Mouse (Mus musculus): ENCODE measurements around the gene Ophn1. TPM values are rescaled to one million over a fixed set of nuclear protein-coding genes. Genes with fewer than 3 reads are reported as not detected.

Gene Ophn1
- polyA plus RNA-seq, 1 experiment = 8.3 TPM

- H3K27ac ChIP-seq (ENCODE audit: control insufficient read depth, insufficient read depth, low read depth, low read length, poor library complexity) = no peak overlapping the region
- no peaks in the 10 kb centered on the region for H3K4me1 ChIP-seq (ENCODE audit: control insufficient read depth, insufficient read depth, low read length)
- TF ChIP-seq CTCF (IDR thresholded peaks at IDR 0.05; ENCODE audit: control insufficient read depth, insufficient read depth, low read length) (no peak), POLR2A (IDR thresholded peaks at IDR 0.05; ENCODE audit: borderline replicate concordance, control insufficient read depth, low read depth, low read length) (no peak)
- no peak overlapping the region for H3K4me3 ChIP-seq (replicated peaks; ENCODE audit: control insufficient read depth, low read depth, low read length)
Measured at GRCm38 (mm10) chrX:98651431-98651830, 239.4 kb downstream of the Ophn1 start.

- WGBS = 81% methylated on average over 3 of the region's 3 CpGs
- TF ChIP-seq POLR2A (IDR thresholded peaks at IDR 0.05; ENCODE audit: borderline replicate concordance, control insufficient read depth, low read depth, low read length) (no peak), CTCF (IDR thresholded peaks at IDR 0.05; ENCODE audit: control insufficient read depth, insufficient read depth, low read length) (no peak)
- Histone ChIP-seq H3K4me3 (replicated peaks; ENCODE audit: control insufficient read depth, low read depth, low read length) (no peak overlapping the region), H3K27ac (ENCODE audit: control insufficient read depth, insufficient read depth, low read depth, low read length, poor library complexity) (no peak overlapping the region), H3K4me1 (ENCODE audit: control insufficient read depth, insufficient read depth, low read length) (no peaks in the 10 kb centered on the region)
Measured at GRCm38 (mm10) chrX:98628666-98629404, 262.0 kb downstream of the Ophn1 start.

GRCm38 (mm10) chrX:98618865-98619264 lies 272.0 kb downstream of the Ophn1 start:
- H3K27ac ChIP-seq (ENCODE audit: control insufficient read depth, insufficient read depth, low read depth, low read length, poor library complexity) = no peak overlapping the region
- 2% methylated on average over 2 of the region's 2 CpGs for WGBS
- H3K4me3 ChIP-seq (replicated peaks; ENCODE audit: control insufficient read depth, low read depth, low read length) = no peak overlapping the region
- no peak for TF ChIP-seq CTCF (IDR thresholded peaks at IDR 0.05; ENCODE audit: control insufficient read depth, insufficient read depth, low read length)
- TF ChIP-seq POLR2A (IDR thresholded peaks at IDR 0.05; ENCODE audit: borderline replicate concordance, control insufficient read depth, low read depth, low read length) = no peak
- H3K4me1 ChIP-seq (ENCODE audit: control insufficient read depth, insufficient read depth, low read length) = no peaks in the 10 kb centered on the region

- Histone ChIP-seq H3K4me3 (replicated peaks; ENCODE audit: control insufficient read depth, low read depth, low read length) (no peak overlapping the region), H3K4me1 (ENCODE audit: control insufficient read depth, insufficient read depth, low read length) (no peaks in the 10 kb centered on the region), H3K27ac (ENCODE audit: control insufficient read depth, insufficient read depth, low read depth, low read length, poor library complexity) (no peak overlapping the region)
- TF ChIP-seq POLR2A (IDR thresholded peaks at IDR 0.05; ENCODE audit: borderline replicate concordance, control insufficient read depth, low read depth, low read length) (no peak), CTCF (IDR thresholded peaks at IDR 0.05; ENCODE audit: control insufficient read depth, insufficient read depth, low read length) (no peak)
- WGBS = 71% methylated on average over 4 of the region's 4 CpGs
Measured at GRCm38 (mm10) chrX:98617426-98617825, 273.4 kb downstream of the Ophn1 start.

- no peak for TF ChIP-seq CTCF (IDR thresholded peaks at IDR 0.05; ENCODE audit: control insufficient read depth, insufficient read depth, low read length)
- no peak for TF ChIP-seq POLR2A (IDR thresholded peaks at IDR 0.05; ENCODE audit: borderline replicate concordance, control insufficient read depth, low read depth, low read length)
- Histone ChIP-seq H3K4me3 (replicated peaks; ENCODE audit: control insufficient read depth, low read depth, low read length) (no peak overlapping the region), H3K27ac (ENCODE audit: control insufficient read depth, insufficient read depth, low read depth, low read length, poor library complexity) (no peak overlapping the region), H3K4me1 (ENCODE audit: control insufficient read depth, insufficient read depth, low read length) (no peaks in the 10 kb centered on the region)
Measured at GRCm38 (mm10) chrX:98574201-98574600, 316.6 kb downstream of the Ophn1 start.

GRCm38 (mm10) chrX:98546458-98546857 lies 344.4 kb downstream of the Ophn1 start:
- H3K27ac ChIP-seq (ENCODE audit: control insufficient read depth, insufficient read depth, low read depth, low read length, poor library complexity) = no peak overlapping the region
- H3K4me3 ChIP-seq (replicated peaks; ENCODE audit: control insufficient read depth, low read depth, low read length) = no peak overlapping the region
- TF ChIP-seq POLR2A (IDR thresholded peaks at IDR 0.05; ENCODE audit: borderline replicate concordance, control insufficient read depth, low read depth, low read length) (no peak), CTCF (IDR thresholded peaks at IDR 0.05; ENCODE audit: control insufficient read depth, insufficient read depth, low read length) (no peak)
- 76% methylated on average over 1 of the region's 1 CpGs for WGBS
- H3K4me1 ChIP-seq (ENCODE audit: control insufficient read depth, insufficient read depth, low read length) = no peaks in the 10 kb centered on the region

GRCm38 (mm10) chrX:98515329-98515728 lies 375.5 kb downstream of the Ophn1 start:
- 83% methylated on average over 2 of the region's 2 CpGs for WGBS
- no peak overlapping the region for H3K4me3 ChIP-seq (replicated peaks; ENCODE audit: control insufficient read depth, low read depth, low read length)
- TF ChIP-seq CTCF (IDR thresholded peaks at IDR 0.05; ENCODE audit: control insufficient read depth, insufficient read depth, low read length) (no peak), POLR2A (IDR thresholded peaks at IDR 0.05; ENCODE audit: borderline replicate concordance, control insufficient read depth, low read depth, low read length) (no peak)
- H3K27ac ChIP-seq (ENCODE audit: control insufficient read depth, insufficient read depth, low read depth, low read length, poor library complexity) = no peak overlapping the region
- H3K4me1 ChIP-seq (ENCODE audit: control insufficient read depth, insufficient read depth, low read length) = no peaks in the 10 kb centered on the region

GRCm38 (mm10) chrX:98514359-98514904 lies 376.4 kb downstream of the Ophn1 start:
- 22% methylated on average over 3 of the region's 3 CpGs for WGBS
- Histone ChIP-seq H3K4me1 (ENCODE audit: control insufficient read depth, insufficient read depth, low read length) (no peaks in the 10 kb centered on the region), H3K4me3 (replicated peaks; ENCODE audit: control insufficient read depth, low read depth, low read length) (no peak overlapping the region), H3K27ac (ENCODE audit: control insufficient read depth, insufficient read depth, low read depth, low read length, poor library complexity) (no peak overlapping the region)
- TF ChIP-seq POLR2A (IDR thresholded peaks at IDR 0.05; ENCODE audit: borderline replicate concordance, control insufficient read depth, low read depth, low read length) = no peak
- TF ChIP-seq CTCF (IDR thresholded peaks at IDR 0.05; ENCODE audit: control insufficient read depth, insufficient read depth, low read length) = no peak

Other genes starting within 250 kb of the Ophn1 start
- gene Yipf6, start 45.3 kb upstream of the Ophn1 start, polyA plus RNA-seq (2011; ENCODE audit: insufficient read depth, insufficient read length, low replicate concordance, missing spikeins) = 8.5 and 15.0 TPM in 2 replicates
- 5.1 and 6.2 TPM in 2 replicates for gene Stard8, start 112.2 kb upstream of the Ophn1 start, polyA plus RNA-seq (2011; ENCODE audit: insufficient read depth, insufficient read length, low replicate concordance, missing spikeins)
- gene Efnb1, start 245.1 kb upstream of the Ophn1 start, polyA plus RNA-seq (2011; ENCODE audit: insufficient read depth, insufficient read length, low replicate concordance, missing spikeins) = 1.6 and 3.2 TPM in 2 replicates